Mouse (Mus musculus) embryonic fibroblast, embryonic 13.5 days (primary cell): ENCODE measurements around the gene Plvap. TPM values are rescaled to one million over a fixed set of nuclear protein-coding genes. Genes with fewer than 3 reads are reported as not detected.

Experiments
- H3K27ac ChIP-seq: 2 replicates; pipeline ENCODE4 v1.5.1; 2012; ENCODE audit warnings: low read length, control low read depth, inconsistent platforms; ENCODE audit not compliant: insufficient read depth
- H3K4me1 ChIP-seq: 2 replicates; pipeline ENCODE4 v1.6.1; 2011; ENCODE audit warnings: low read length; ENCODE audit not compliant: control insufficient read depth, insufficient read depth
- H3K4me3 ChIP-seq: 2 replicates; pipeline ENCODE4 v1.5.1; 2011; ENCODE audit warnings: mild to moderate bottlenecking, control low read depth, low read length; ENCODE audit not compliant: insufficient read depth
- CTCF ChIP-seq: IDR thresholded peaks from 2 replicates; pipeline ENCODE4 v1.5.1; 2011; ENCODE audit warnings: mild to moderate bottlenecking, control low read depth, low read length, moderate library complexity, borderline replicate concordance; ENCODE audit not compliant: insufficient read depth
- POLR2A ChIP-seq: IDR thresholded peaks from 2 replicates; pipeline ENCODE4 v1.6.1; 2011; ENCODE audit warnings: low read depth, mild to moderate bottlenecking, control low read depth, low read length, moderate library complexity
- polyA plus RNA-seq: library from polyadenylated mRNA; stranded (reverse); fragments of >200 nt; gene quantifications from 2 replicates; pipeline ENCODE4 v1.2.4, GENCODE M21; 2011; ENCODE audit warnings: low read depth; ENCODE audit not compliant: missing spikeins, insufficient read length

Gene Plvap
- polyA plus RNA-seq, 1 experiment: 0.44 TPM

DNA sequence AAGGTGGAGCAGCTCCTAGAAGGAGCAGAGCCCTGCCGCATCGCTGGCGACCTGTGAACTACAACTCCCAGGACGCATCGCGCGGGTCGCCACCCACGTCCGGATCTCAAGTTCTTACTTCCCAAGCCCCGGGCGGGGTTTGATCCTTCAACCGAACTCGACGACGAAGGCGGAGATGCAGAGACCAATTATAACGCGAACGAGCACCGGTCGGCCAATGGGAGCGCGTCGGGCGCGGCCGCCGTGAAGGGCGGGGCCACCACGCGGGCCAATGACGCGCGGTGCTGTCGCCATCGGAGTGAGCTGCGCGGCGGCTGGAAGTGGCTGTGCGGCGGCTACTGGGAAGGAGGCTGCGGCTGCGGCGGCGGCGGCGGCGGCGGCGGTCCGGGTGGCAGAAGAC is 42.6 kb downstream of the Plvap start, which contains the start of gene Dda1:
Gene Dda1 (plus strand): TSS at position 284 of the 400 bp plus-strand sequence.
- TF ChIP-seq POLR2A (no peak; the same call in 1 of the 2 replicates), CTCF (no peak)
- Histone ChIP-seq H3K27ac (no peak within 1 kb of the TSS), H3K4me1 (peaks cover 6% of the 10 kb centered on the region), H3K4me3 (peak within 1 kb of the TSS; percentile 89)

DNA sequence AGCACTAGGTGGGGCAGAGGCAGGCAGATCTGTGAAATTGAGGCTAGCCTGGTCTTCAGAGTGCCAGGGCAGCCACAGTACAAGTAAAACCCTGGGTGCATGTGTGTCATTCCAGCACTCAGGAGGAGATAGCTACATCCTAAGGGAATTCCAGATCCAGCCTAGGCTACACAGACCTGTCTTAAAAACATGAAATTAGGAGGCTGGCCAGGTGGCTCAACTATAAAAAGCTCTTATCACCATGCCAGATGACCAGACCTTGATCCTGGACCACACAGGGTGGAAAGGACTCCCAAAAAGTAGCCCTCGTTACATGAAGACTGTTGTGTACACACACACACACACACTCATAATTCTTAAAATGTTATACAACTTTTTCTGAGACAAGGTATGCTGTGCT is 43.6 kb downstream of the Plvap start:
- TF ChIP-seq POLR2A: no peak
- TF ChIP-seq CTCF: no peak
- H3K4me3 ChIP-seq: no peak overlapping the region
- no peak overlapping the region for H3K27ac ChIP-seq
- H3K4me1 ChIP-seq: peaks cover 8% of the 10 kb centered on the region

DNA sequence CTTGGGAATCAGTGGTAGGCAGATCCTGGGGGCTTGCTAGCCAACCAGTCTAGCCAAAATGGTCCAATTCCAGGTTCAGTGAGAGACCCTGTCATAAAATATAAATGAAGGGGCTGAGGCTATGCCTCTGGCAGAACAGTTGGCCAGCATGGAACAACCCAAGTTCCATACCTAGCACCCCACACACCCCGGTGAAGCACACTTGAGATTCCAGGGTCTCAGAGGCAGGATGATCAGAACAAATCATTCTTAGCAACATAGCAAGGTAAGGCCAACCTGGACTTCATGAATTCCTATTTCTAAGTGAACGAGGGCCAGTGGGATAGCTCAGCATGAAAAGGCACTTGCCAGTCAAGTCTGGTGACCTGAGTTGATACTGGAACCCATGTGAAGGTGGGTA is 44.4 kb downstream of the Plvap start:
- Histone ChIP-seq H3K4me3 (no peak overlapping the region), H3K4me1 (peaks cover 11% of the 10 kb centered on the region), H3K27ac (no peak overlapping the region)
- no peak for TF ChIP-seq POLR2A
- TF ChIP-seq CTCF: no peak

DNA sequence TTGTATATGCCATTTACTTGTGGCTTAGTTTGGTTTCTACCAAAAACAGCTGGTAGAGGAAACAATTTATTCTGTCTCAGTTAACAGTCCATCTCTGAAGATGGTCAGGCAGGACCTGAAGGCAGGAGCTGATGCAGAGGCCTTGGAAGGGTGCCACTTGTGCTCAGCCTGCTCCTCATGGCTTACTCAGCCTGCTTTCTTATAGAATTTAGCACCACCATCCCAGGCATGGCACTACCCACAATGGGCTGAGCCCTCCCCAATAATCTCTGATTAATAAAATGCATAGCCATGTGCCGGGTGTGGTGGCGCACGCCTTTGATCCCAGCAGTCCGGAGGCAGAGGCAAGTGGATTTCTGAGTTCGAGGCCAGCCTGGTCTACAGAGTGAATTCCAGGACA is 45.4 kb downstream of the Plvap start:
- TF ChIP-seq CTCF: no peak
- no peak for TF ChIP-seq POLR2A
- Histone ChIP-seq H3K4me3 (no peak overlapping the region), H3K27ac (no peak overlapping the region), H3K4me1 (peaks cover 12% of the 10 kb centered on the region)

DNA sequence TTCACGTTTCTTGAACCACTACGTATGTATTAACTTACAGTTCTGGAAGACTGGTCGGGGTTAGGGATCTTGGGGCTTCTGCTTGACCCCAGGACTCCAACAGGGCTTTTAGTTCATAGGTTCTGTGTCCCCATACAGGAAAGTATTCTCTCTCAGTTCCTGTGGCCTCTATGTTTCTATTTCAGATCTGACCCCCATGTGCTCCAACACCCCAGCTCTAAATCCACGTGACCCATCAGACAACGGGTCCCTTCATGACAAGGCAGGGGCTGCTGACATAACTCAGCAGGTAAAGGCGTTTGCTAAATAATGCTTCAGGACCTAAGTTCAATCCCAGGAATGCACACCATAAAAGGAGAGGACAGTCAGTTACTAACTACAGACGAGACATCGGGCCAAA is 45.8 kb downstream of the Plvap start:
- H3K4me1 ChIP-seq: peaks cover 12% of the 10 kb centered on the region
- no peak for TF ChIP-seq POLR2A
- no peak for TF ChIP-seq CTCF
- H3K27ac ChIP-seq: no peak overlapping the region
- H3K4me3 ChIP-seq: peak overlapping the region; percentile 80

DNA sequence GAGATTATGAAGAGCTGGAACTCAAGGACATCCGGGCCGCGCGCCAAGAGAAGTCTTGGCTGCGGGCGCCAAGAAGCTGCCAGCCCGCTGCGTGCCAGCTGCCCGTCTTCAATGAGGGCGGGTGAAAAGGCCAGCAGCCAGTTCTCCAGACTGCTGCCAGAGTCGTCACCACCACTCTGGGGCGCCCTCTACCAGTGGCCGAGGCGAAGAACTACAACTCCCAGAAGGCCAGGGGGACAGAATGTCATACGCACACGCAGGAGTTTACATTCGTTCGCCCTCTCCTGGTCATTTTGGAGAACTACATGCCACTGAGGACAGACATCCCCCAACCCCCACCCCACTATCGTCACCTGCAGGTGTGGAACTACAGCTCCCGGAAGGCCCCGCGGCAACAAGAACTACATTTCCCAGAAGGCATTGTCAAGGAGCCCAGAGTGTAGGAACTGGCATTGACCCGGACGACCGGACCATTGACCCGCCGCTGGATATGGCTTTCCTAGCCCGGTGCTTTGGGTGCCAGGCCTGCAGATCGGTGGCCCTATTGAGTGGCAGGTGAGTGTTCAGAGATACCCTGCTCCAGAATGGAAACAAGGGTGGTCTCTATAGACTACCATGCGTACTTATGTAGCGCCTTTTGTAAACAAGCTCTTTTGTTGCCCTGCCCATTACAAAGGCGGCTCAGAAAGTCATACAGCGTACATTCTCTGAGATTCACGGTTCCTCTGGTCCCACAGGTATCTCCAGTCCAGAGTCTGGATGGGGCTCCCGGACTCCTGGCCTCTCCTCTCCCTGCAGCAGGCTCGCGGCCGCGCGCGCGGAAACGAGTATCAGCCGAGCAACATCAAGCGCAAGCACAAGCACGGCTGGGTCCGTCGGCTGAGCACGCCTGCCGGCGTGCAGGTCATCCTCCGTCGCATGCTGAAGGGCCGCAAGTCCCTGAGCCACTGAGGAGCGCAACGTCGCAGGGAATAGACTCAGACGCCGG is 46.7 kb downstream of the Plvap start, which contains the start of gene Mrpl34:
Gene Mrpl34 (plus strand): TSS at position 447 of the 988 bp plus-strand sequence.
- Histone ChIP-seq H3K4me1 (peaks cover 9% of the 10 kb centered on the region), H3K4me3 (peak within 1 kb of the TSS; percentile 80), H3K27ac (peak within 1 kb of the TSS; percentile 29)
- TF ChIP-seq POLR2A: peak; percentile 80
- TF ChIP-seq CTCF: peak; percentile 68

DNA sequence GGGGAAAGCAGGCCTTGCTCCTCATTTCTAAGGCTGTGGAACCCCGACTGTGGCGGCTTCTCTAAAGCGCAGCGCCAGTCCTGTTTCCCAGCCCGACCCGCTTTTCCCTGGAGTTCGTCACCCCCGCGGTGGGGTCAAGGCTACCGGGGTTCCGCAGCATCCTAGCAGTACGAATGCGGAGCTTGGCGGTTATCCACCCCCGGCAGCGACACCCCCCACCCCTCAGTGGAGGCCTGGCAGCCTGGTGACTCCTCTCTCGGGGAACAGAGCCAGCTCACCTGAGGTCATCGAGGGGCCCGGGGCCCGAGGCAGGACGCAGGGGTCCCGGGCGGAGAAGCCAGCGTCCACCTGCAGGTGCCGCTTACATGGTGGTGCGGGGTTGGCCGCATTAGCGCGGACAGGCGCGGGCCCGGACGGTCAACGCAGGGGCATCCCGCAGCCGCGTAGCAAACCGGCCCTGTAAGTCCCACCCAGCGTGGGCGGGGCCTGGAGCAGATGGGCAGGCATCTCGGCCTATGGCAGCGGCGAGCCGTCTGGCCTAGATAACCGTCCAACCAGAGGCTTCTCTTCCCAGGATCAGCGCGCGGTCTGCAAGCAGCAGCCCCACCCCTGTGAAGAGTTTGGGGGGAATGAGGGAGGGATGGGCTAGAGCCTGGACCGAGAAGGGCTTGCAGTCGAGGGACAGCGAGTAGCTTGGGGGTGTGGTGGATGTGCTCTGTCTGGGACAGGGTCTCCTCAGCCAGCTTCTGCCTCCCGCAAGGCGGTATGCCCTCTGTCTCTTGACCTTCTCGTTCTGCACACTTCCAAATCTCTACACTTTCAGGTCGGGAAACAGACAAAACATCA is 48.1 kb downstream of the Plvap start, which contains the start of gene Abhd8:
Gene Abhd8 (minus strand): TSS at position 468 of the 846 bp plus-strand sequence.
- TF ChIP-seq CTCF (no peak), POLR2A (peak; percentile 50)
- peaks cover 9% of the 10 kb centered on the region for H3K4me1 ChIP-seq
- peak within 1 kb of the TSS; percentile 68 for H3K4me3 ChIP-seq
- peak within 1 kb of the TSS; percentile 29 for H3K27ac ChIP-seq

DNA sequence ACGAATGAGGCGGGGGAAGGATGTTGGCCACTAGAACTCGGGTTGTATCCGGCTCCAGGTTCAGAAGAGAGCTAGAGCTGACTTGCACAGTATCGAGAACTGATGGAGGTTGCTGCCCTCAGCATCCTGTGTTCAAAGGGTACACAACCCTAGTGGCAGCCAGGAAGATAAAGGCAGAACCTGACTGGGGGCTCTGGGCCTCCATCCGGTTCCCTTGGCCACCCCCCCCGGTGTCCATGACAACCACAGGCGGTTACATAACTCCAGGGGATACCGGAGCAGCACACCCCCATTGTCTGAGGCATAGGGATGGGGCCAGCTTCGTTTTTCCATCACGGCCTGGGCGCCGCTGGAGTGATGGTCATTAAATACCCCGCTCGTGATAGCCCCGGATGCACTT is 48.8 kb downstream of the Plvap start:
- peak overlapping the region; percentile 68 for H3K4me3 ChIP-seq
- no peak for TF ChIP-seq CTCF
- 0 out of 2 replicates have a peak, but pooled peaks have one; percentile 18 for TF ChIP-seq POLR2A
- peaks cover 9% of the 10 kb centered on the region for H3K4me1 ChIP-seq
- H3K27ac ChIP-seq: no peak overlapping the region

DNA sequence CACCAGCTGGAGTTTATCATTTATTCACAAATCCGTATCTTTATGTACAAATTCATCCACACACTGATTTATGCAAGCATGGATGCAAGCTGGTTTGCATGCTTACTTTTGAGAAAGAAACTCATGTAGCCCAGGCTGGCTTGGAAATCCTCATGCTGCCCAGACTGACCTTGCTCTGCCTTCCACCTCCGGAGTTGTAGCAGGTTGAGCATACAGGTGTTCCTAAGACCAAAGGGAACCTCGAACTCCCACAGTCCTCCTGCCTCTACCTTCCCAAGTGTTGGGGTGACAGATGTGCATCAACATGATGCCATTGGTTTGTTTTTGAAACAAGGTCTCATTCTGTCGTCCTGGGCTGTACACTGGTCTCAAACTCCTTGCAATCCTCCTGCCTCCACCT is 49.4 kb downstream of the Plvap start:
- TF ChIP-seq POLR2A (no peak), CTCF (no peak)
- Histone ChIP-seq H3K4me1 (peaks cover 9% of the 10 kb centered on the region), H3K4me3 (peak overlapping the region; percentile 68; the same call in 1 of the 2 replicates), H3K27ac (no peak overlapping the region)
